Mouse (Mus musculus) midbrain, embryonic 13.5 days (tissue): ENCODE results near the gene Rad54l. TPM values are rescaled to one million over a fixed set of nuclear protein-coding genes. Genes with fewer than 3 reads are reported as not detected.

Source experiments
- ATAC-seq: fragments of 200-750 bp; cut with Nextera tagmentation; 2 replicates; pipeline ENCODE4 v1.8.0; 2017; ENCODE audit warnings: mild to moderate bottlenecking, moderate TSS enrichment, moderate library complexity
- H3K27ac ChIP-seq: fragments of 300-500 bp; sonication (generic); 2 replicates; pipeline ENCODE4 v1.5.1; 2015; ENCODE audit warnings: inconsistent platforms, mild to moderate bottlenecking, moderate library complexity
- H3K27me3 ChIP-seq: fragments of 300-500 bp; sonication (generic); 2 replicates; pipeline ENCODE4 v1.6.1; 2015; ENCODE audit warnings: mild to moderate bottlenecking, inconsistent platforms
- H3K36me3 ChIP-seq: fragments of 300-500 bp; sonication (generic); 2 replicates; pipeline ENCODE4 v1.6.1; 2015; ENCODE audit warnings: mild to moderate bottlenecking, inconsistent platforms
- H3K4me1 ChIP-seq: fragments of 300-500 bp; sonication (generic); replicated peaks from 2 replicates; pipeline ENCODE4 v1.6.1; 2015; ENCODE audit warnings: inconsistent platforms
- H3K4me2 ChIP-seq: fragments of 300-500 bp; sonication (generic); replicated peaks from 2 replicates; pipeline ENCODE4 v1.6.1; 2015; ENCODE audit warnings: moderate library complexity, mild to moderate bottlenecking, inconsistent platforms
- H3K4me3 ChIP-seq: fragments of 300-500 bp; sonication (generic); replicated peaks from 2 replicates; pipeline ENCODE4 v1.5.1; 2015; ENCODE audit warnings: mild to moderate bottlenecking, inconsistent platforms
- H3K9ac ChIP-seq: fragments of 300-500 bp; sonication (generic); replicated peaks from 2 replicates; pipeline ENCODE4 v1.6.1; 2015; ENCODE audit warnings: mild to moderate bottlenecking, inconsistent platforms
- H3K9me3 ChIP-seq: fragments of 300-500 bp; sonication (generic); 2 replicates; pipeline ENCODE4 v1.6.1; 2016; ENCODE audit warnings: mild to moderate bottlenecking, inconsistent platforms
- WGBS: fragments of 180-500 bp; shearing (Covaris S2); methylation state at CpG from one replicate; pipeline ENCODE4 v1.1.7; 2015; 5-methylcytosine and 5-hydroxymethylcytosine counted together
- polyA plus RNA-seq: library from polyadenylated mRNA; unstranded; fragments of >200 nt; fragmentation: Nextera tagmentation; extraction: Ambion mirVana; gene quantifications from 2 replicates; pipeline ENCODE4 v1.2.1, GENCODE M21; 2015

Gene Rad54l
- polyA plus RNA-seq = 18.8 and 19.4 TPM in 2 replicates

GRCm38 (mm10) chr4:116123602-116124519, at the start of gene Rad54l, which contains the start of gene Pomgnt1:
Rad54l (minus strand) TSS chr4:116123690.
Pomgnt1 (plus strand) TSS chr4:116123840.
- Histone ChIP-seq H3K4me1 (peaks cover 23% of the 10 kb centered on the region), H3K27ac (peak within 1 kb of the TSS; percentile 52; the same call in 1 of the 2 replicates), H3K4me2 (peak within 1 kb of the TSS; percentile 60), H3K9me3 (no peaks in the 10 kb centered on the region), H3K36me3 (0 out of 2 replicates have a peak, but pooled peaks cover 7% of the 10 kb centered on the region), H3K4me3 (peak within 1 kb of the TSS; percentile 52), H3K27me3 (no peaks in the 10 kb centered on the region), H3K9ac (peak within 1 kb of the TSS; percentile 63)
- WGBS = 4% methylated on average over 24 of the region's 24 CpGs
- peak; percentile 100 for ATAC-seq

- no peak for ATAC-seq
- Histone ChIP-seq H3K27ac (no peak within 1 kb of the TSS), H3K36me3 (no peaks in the 10 kb centered on the region), H3K4me2 (no peak within 1 kb of the TSS), H3K4me1 (peaks cover 33% of the 10 kb centered on the region), H3K9ac (no peak within 1 kb of the TSS), H3K4me3 (no peak within 1 kb of the TSS), H3K9me3 (no peaks in the 10 kb centered on the region), H3K27me3 (no peaks in the 10 kb centered on the region)
- WGBS = 89% methylated on average over 6 of the region's 6 CpGs
These were observed 49.6 kb upstream of the Rad54l start, which contains the start of the genes 1700042G07Rik and Gm49337 for GRCm38 (mm10) chr4:116173072-116173471. 1700042G07Rik (plus strand) TSS chr4:116173372. Gm49337 (plus strand) TSS chr4:116173384.

DNA sequence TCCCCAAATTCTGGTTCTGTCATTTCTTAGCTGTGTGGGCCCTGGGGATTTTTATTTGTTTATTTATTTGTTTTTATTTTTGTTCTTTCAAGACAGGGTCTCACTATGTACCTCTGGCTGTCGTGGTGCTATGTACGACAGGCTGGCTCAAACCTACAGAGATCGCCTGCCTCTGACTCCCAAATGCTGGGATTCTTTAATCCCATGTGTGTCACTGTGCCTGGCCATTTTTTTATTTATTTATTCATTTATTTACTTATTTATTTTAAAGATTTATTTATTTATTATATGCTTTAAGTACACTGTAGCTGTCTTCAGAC, 45.8 kb upstream of the Rad54l start:
- ATAC-seq = peak; percentile 46
- H3K4me2 ChIP-seq = no peak overlapping the region
- H3K36me3 ChIP-seq = no peaks in the 10 kb centered on the region
- no peaks in the 10 kb centered on the region for H3K27me3 ChIP-seq
- H3K4me1 ChIP-seq = peaks cover 3% of the 10 kb centered on the region; the same call in 1 of the 2 replicates
- 73% methylated on average over 3 of the region's 3 CpGs for WGBS
- no peak overlapping the region for H3K4me3 ChIP-seq
- no peak overlapping the region for H3K9ac ChIP-seq
- H3K27ac ChIP-seq = no peak overlapping the region
- no peaks in the 10 kb centered on the region for H3K9me3 ChIP-seq

DNA sequence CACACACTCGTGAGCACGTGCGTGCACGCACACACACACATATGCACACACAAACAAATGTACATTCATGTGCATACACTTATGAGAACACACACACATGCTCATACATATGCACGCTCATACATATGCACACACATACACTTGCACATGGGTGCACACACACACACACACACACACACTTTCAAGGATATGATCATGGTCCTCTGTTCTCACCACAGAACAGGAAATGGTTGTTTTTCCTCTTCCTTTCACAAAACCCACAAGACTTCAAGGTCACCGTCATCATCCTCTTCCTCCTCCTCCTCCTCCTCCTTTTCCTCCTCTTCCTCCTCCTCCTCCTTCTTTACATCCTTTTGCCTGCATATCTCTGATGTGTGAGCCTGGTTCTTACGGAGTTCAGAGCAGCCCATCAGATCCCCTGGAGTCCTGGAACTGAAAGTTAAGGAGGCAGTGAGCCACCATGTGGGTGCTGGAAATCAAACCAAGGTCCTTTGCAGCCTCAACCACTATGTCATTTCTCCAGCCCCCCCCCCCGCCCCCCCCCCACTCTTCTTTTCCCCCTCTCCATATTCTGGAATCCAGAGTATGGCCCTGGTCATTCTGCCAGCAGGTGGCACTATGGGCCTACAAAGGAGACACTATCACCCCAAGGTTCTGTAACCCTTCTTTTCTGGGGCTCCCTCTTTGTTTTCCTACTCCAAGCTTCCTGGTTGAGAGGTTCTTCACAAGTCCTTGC, 45.3 kb upstream of the Rad54l start:
- no peaks in the 10 kb centered on the region for H3K27me3 ChIP-seq
- H3K4me2 ChIP-seq = no peak overlapping the region
- H3K9ac ChIP-seq = no peak overlapping the region
- no peak overlapping the region for H3K27ac ChIP-seq
- H3K4me1 ChIP-seq = no peaks in the 10 kb centered on the region
- no peaks in the 10 kb centered on the region for H3K36me3 ChIP-seq
- peak; percentile 84 for ATAC-seq
- H3K4me3 ChIP-seq = no peak overlapping the region
- H3K9me3 ChIP-seq = no peaks in the 10 kb centered on the region
- 86% methylated on average over 7 of the region's 8 CpGs for WGBS

GRCm38 (mm10) chr4:116167404-116167803, 43.9 kb upstream of the Rad54l start, which contains the start of gene Tspan1:
Tspan1 (minus strand) TSS chr4:116167601.
- H3K27me3 ChIP-seq = no peaks in the 10 kb centered on the region
- H3K4me2 ChIP-seq = no peak within 1 kb of the TSS
- 42% methylated on average over 7 of the region's 7 CpGs for WGBS
- H3K27ac ChIP-seq = no peak within 1 kb of the TSS
- H3K36me3 ChIP-seq = no peaks in the 10 kb centered on the region
- no peaks in the 10 kb centered on the region for H3K9me3 ChIP-seq
- ATAC-seq = no peak
- no peaks in the 10 kb centered on the region for H3K4me1 ChIP-seq
- no peak within 1 kb of the TSS for H3K9ac ChIP-seq
- no peak within 1 kb of the TSS for H3K4me3 ChIP-seq

GRCm38 (mm10) chr4:116165708-116166407, 42.4 kb upstream of the Rad54l start:
- no peak overlapping the region for H3K4me2 ChIP-seq
- ATAC-seq = no peak
- 85% methylated on average over 8 of the region's 8 CpGs for WGBS
- H3K4me1 ChIP-seq = no peaks in the 10 kb centered on the region
- H3K36me3 ChIP-seq = no peaks in the 10 kb centered on the region
- H3K4me3 ChIP-seq = no peak overlapping the region
- H3K9ac ChIP-seq = no peak overlapping the region
- no peak overlapping the region for H3K27ac ChIP-seq
- no peaks in the 10 kb centered on the region for H3K9me3 ChIP-seq
- no peaks in the 10 kb centered on the region for H3K27me3 ChIP-seq

GRCm38 (mm10) chr4:116164759-116165554, 41.5 kb upstream of the Rad54l start:
- no peak overlapping the region for H3K4me3 ChIP-seq
- no peaks in the 10 kb centered on the region for H3K4me1 ChIP-seq
- no peak overlapping the region for H3K9ac ChIP-seq
- H3K27ac ChIP-seq = no peak overlapping the region
- WGBS = 80% methylated on average over 2 of the region's 2 CpGs
- peaks cover under 1% of the 10 kb centered on the region; the same call in 1 of the 2 replicates for H3K36me3 ChIP-seq
- H3K4me2 ChIP-seq = no peak overlapping the region
- no peaks in the 10 kb centered on the region for H3K27me3 ChIP-seq
- H3K9me3 ChIP-seq = no peaks in the 10 kb centered on the region
- ATAC-seq = no peak

DNA sequence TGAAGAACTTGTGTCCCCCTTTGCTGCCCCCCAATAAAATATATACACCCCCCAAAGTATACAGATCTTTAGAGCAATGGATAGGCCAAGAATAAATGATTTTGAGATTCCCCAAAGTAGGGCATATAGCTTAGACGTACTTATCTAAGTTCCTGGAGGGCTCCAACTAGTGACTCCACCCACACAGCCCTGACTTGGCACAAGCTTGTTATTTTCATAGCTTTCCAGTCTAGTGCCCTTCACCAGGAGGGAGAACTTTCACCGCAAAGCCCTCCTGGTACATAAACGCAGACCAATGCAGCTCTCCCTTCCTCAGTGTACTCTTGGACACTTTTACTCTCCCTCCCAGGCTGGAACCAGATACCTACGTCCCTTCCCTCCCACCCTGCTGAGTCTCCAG, 38.7 kb upstream of the Rad54l start:
- Histone ChIP-seq H3K4me1 (no peaks in the 10 kb centered on the region), H3K27ac (no peak overlapping the region), H3K36me3 (peaks cover 29% of the 10 kb centered on the region), H3K27me3 (no peaks in the 10 kb centered on the region), H3K9ac (no peak overlapping the region), H3K9me3 (no peaks in the 10 kb centered on the region), H3K4me2 (no peak overlapping the region), H3K4me3 (no peak overlapping the region)
- WGBS = 82% methylated on average over 4 of the region's 4 CpGs
- no peak for ATAC-seq

- H3K9me3 ChIP-seq = no peaks in the 10 kb centered on the region
- no peak overlapping the region for H3K9ac ChIP-seq
- H3K27ac ChIP-seq = no peak overlapping the region
- no peaks in the 10 kb centered on the region for H3K27me3 ChIP-seq
- no peaks in the 10 kb centered on the region for H3K4me1 ChIP-seq
- H3K4me3 ChIP-seq = no peak overlapping the region
- 83% methylated on average over 3 of the region's 3 CpGs for WGBS
- peaks cover 43% of the 10 kb centered on the region for H3K36me3 ChIP-seq
- H3K4me2 ChIP-seq = no peak overlapping the region
- no peak for ATAC-seq
These were observed 37.3 kb upstream of the Rad54l start for GRCm38 (mm10) chr4:116160769-116161168.

DNA sequence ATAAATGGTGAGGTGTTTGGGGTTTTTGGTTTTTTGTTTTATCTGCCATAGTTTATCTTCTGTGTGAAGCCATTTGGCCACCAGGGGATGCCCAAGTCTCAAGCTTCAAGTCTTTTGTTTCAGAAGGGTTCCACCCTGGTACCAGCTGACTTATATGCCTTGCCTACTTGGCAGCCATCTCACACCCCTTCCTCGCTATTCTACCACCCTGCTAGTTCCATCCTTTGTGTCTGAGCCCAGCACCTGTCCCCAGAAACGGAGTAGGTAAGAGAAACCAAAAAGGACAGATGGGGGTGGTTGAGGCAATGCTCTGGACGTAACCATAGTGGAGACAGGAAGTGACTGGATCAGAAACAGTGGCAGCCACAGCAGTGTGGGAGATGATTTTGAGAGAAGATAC, 36.4 kb upstream of the Rad54l start:
- Histone ChIP-seq H3K4me3 (no peak overlapping the region), H3K36me3 (peaks cover 51% of the 10 kb centered on the region), H3K4me2 (no peak overlapping the region), H3K9ac (no peak overlapping the region), H3K9me3 (no peaks in the 10 kb centered on the region), H3K27ac (no peak overlapping the region), H3K27me3 (no peaks in the 10 kb centered on the region), H3K4me1 (no peaks in the 10 kb centered on the region)
- 81% methylated on average over 3 of the region's 3 CpGs for WGBS
- peak; percentile 62; the same call in 1 of the 2 replicates for ATAC-seq

- 96% methylated on average over 2 of the region's 2 CpGs for WGBS
- no peak for ATAC-seq
These were observed 34.4 kb upstream of the Rad54l start for GRCm38 (mm10) chr4:116157882-116158281.

More at GRCm38 (mm10) chr4:116157882-116158281, 34.4 kb upstream of the Rad54l start:
- Histone ChIP-seq H3K4me1 (no peaks in the 10 kb centered on the region), H3K36me3 (peaks cover 72% of the 10 kb centered on the region), H3K4me3 (no peak overlapping the region), H3K27me3 (no peaks in the 10 kb centered on the region), H3K9me3 (no peaks in the 10 kb centered on the region), H3K9ac (no peak overlapping the region), H3K4me2 (no peak overlapping the region), H3K27ac (no peak overlapping the region)
